In genomic region chr10:78007203-78007602, GRCm38 (mm10) we compare ENCODE assay signal across 10 mouse cellular contexts. TPM values are rescaled to one million over a fixed set of nuclear protein-coding genes. Genes with fewer than 3 reads are reported as not detected.
A peak's percentile ranks its signal among the peaks of the same experiment; 100 is the strongest.
DNase-seq lines count a peak whose midpoint lies in the region; ATAC-seq and TF ChIP-seq lines count a peak whose summit lies in the region.
"Had no signal": no experiment of that assay in that cellular context is flagged by ENCODE, and none has a peak within 500 bp of the region (broad histone marks: within the 10 kb centered on the region; RNA-seq: fewer than 3 reads in every experiment).

No protein-coding gene starts in this region.

- H3K36me3 ChIP-seq in heart, embryonic 16.5 days (ENCODE audit: control insufficient read depth, insufficient read depth), result peaks cover 9% of the 10 kb centered on the region
- H3K36me3 ChIP-seq in embryonic facial prominence, embryonic 11.5 days (replicated peaks; ENCODE audit: control insufficient read depth, insufficient read depth, low read depth, low read length), result no peaks in the 10 kb centered on the region; the same call in 1 of the 2 replicates
- peaks cover 22% of the 10 kb centered on the region for H3K36me3 ChIP-seq in intestine, embryonic 14.5 days (ENCODE audit: control insufficient read depth, insufficient read depth, low read length)
- H3K36me3 ChIP-seq in midbrain, embryonic 13.5 days, result peaks cover 6% of the 10 kb centered on the region

- no peaks in the 10 kb centered on the region for H3K9me3 ChIP-seq in heart, embryonic 16.5 days (replicated peaks; ENCODE audit: control insufficient read depth, low read length)
- no peaks in the 10 kb centered on the region for H3K9me3 ChIP-seq in embryonic facial prominence, embryonic 11.5 days (replicated peaks; ENCODE audit: control insufficient read depth, low read length)
- no peaks in the 10 kb centered on the region for H3K9me3 ChIP-seq in intestine, embryonic 14.5 days (ENCODE audit: control insufficient read depth, low read length)
- H3K9me3 ChIP-seq in midbrain, embryonic 13.5 days, result no peaks in the 10 kb centered on the region

- peak overlapping the region; percentile 96 for H3K9ac ChIP-seq in heart, embryonic 16.5 days (ENCODE audit: low read length)
- H3K9ac ChIP-seq in embryonic facial prominence, embryonic 11.5 days (replicated peaks; ENCODE audit: low read length), result peak overlapping the region; percentile 32
- no peak overlapping the region for H3K9ac ChIP-seq in intestine, embryonic 14.5 days (ENCODE audit: low read length)
- H3K9ac ChIP-seq in midbrain, embryonic 13.5 days (replicated peaks), result peak overlapping the region; percentile 21; the same call in 1 of the 2 replicates

- no peak overlapping the region for H3K4me3 ChIP-seq in heart, embryonic 16.5 days (ENCODE audit: low read length)
- no peak overlapping the region for H3K4me3 ChIP-seq in embryonic facial prominence, embryonic 11.5 days (ENCODE audit: low read depth, low read length)
- peak overlapping the region; percentile 8; the same call in 1 of the 2 replicates for H3K4me3 ChIP-seq in intestine, embryonic 14.5 days (ENCODE audit: low read depth, low read length)
- H3K4me3 ChIP-seq in midbrain, embryonic 13.5 days (replicated peaks), result no peak overlapping the region
- no peak overlapping the region for H3K4me3 ChIP-seq in cerebellum, adult 2 months (replicated peaks; ENCODE audit: insufficient read depth, low read depth, low read length)

- no peak overlapping the region for H3K27ac ChIP-seq in heart, embryonic 16.5 days (ENCODE audit: low read length)
- no peak overlapping the region for H3K27ac ChIP-seq in embryonic facial prominence, embryonic 11.5 days (replicated peaks; ENCODE audit: low read depth, low read length)
- no peak overlapping the region for H3K27ac ChIP-seq in intestine, embryonic 14.5 days (ENCODE audit: low read depth)
- no peak overlapping the region for H3K27ac ChIP-seq in midbrain, embryonic 13.5 days
- H3K27ac ChIP-seq in cerebellum, adult 2 months (ENCODE audit: insufficient read depth, low read length), result no peak overlapping the region

- WGBS in heart, embryonic 16.5 days, result 41% methylated on average over 7 of the region's 7 CpGs
- WGBS in embryonic facial prominence, embryonic 11.5 days, result 37% methylated on average over 7 of the region's 7 CpGs
- 16% methylated on average over 7 of the region's 7 CpGs for WGBS in intestine, embryonic 14.5 days
- 61% methylated on average over 7 of the region's 7 CpGs for WGBS in midbrain, embryonic 13.5 days
- 80% methylated on average over 7 of the region's 7 CpGs for WGBS in cerebellum, adult 2 months

- H3K4me1 ChIP-seq in heart, embryonic 16.5 days (ENCODE audit: control insufficient read depth, insufficient read depth, low read length), result peaks cover 34% of the 10 kb centered on the region
- H3K4me1 ChIP-seq in embryonic facial prominence, embryonic 11.5 days (ENCODE audit: control insufficient read depth, insufficient read depth, low read length), result peaks cover 7% of the 10 kb centered on the region; the same call in 1 of the 2 replicates
- H3K4me1 ChIP-seq in intestine, embryonic 14.5 days (replicated peaks; ENCODE audit: control insufficient read depth, insufficient read depth, low read length), result peaks cover 30% of the 10 kb centered on the region
- H3K4me1 ChIP-seq in midbrain, embryonic 13.5 days (replicated peaks), result peaks cover 36% of the 10 kb centered on the region
- H3K4me1 ChIP-seq in cerebellum, adult 2 months (ENCODE audit: control insufficient read depth, insufficient read depth, low read length), result peaks cover 8% of the 10 kb centered on the region

- peak overlapping the region; percentile 84 for H3K4me2 ChIP-seq in heart, embryonic 16.5 days (ENCODE audit: low read depth, low read length)
- no peak overlapping the region for H3K4me2 ChIP-seq in embryonic facial prominence, embryonic 11.5 days (ENCODE audit: low read depth, low read length)
- H3K4me2 ChIP-seq in intestine, embryonic 14.5 days (ENCODE audit: low read length), result peak overlapping the region; percentile 55
- 0 out of 2 replicates have a peak overlapping the region, but pooled peaks have one; percentile 6 for H3K4me2 ChIP-seq in midbrain, embryonic 13.5 days (replicated peaks)

- no peak for TF ChIP-seq POLR2A in cerebellum, adult 2 months (IDR thresholded peaks at IDR 0.05; ENCODE audit: borderline replicate concordance, insufficient read depth, low read length)

- no peak for TF ChIP-seq CTCF in cerebellum, adult 2 months (IDR thresholded peaks at IDR 0.05; ENCODE audit: borderline replicate concordance, insufficient read depth, low read depth, low read length)

- no peaks in the 10 kb centered on the region for H3K27me3 ChIP-seq in heart, embryonic 16.5 days (ENCODE audit: control insufficient read depth, insufficient read depth, low read length)
- H3K27me3 ChIP-seq in embryonic facial prominence, embryonic 11.5 days (ENCODE audit: control insufficient read depth, insufficient read depth, low read length), result no peaks in the 10 kb centered on the region
- no peaks in the 10 kb centered on the region for H3K27me3 ChIP-seq in intestine, embryonic 14.5 days (replicated peaks; ENCODE audit: control insufficient read depth, insufficient read depth, low read length)
- H3K27me3 ChIP-seq in midbrain, embryonic 13.5 days, result 0 out of 2 replicates have a peak, but pooled peaks cover 2% of the 10 kb centered on the region
- H3K27me3 ChIP-seq in cerebellum, adult 2 months (ENCODE audit: control insufficient read depth, insufficient read depth, low read length), result no peaks in the 10 kb centered on the region

- ATAC-seq in heart, embryonic 16.5 days (replicated peaks; ENCODE audit: extremely low read depth, insufficient read depth, low FRiP score), result no peak
- no peak for ATAC-seq in embryonic facial prominence, embryonic 11.5 days (replicated peaks; ENCODE audit: insufficient number of reproducible peaks, low FRiP score, low TSS enrichment, low read depth)
- ATAC-seq in intestine, embryonic 14.5 days (replicated peaks; ENCODE audit: low FRiP score, low TSS enrichment, low read depth), result no peak
- ATAC-seq in midbrain, embryonic 13.5 days, result no peak
- no peak for ATAC-seq in granulocyte monocyte progenitor cell, adult 5-6 weeks (replicated peaks; ENCODE audit: poor library complexity, severe bottlenecking)

- DNase-seq in heart, adult 18-20 months, result no peak
- DNase-seq in embryonic facial prominence, embryonic 11.5 days (ENCODE audit: low spot score), result no peak
- no peak for DNase-seq in intestine, embryonic 14.5 days (ENCODE audit: low spot score)
- DNase-seq in cerebellum, adult 2 months, result no peak
- no peak for DNase-seq in natural killer cell, adult 2 months (ENCODE audit: low spot score in 2 of 2)
- DNase-seq: cerebellum, postnatal 14 days; left cerebral cortex, postnatal 4 days had no signal

RNA-seq across cellular contexts. Expression of gene Pfkl, which starts 2.7 kb away (rescaled TPM):
- 203 and 219 TPM in 2 replicates for polyA plus RNA-seq in heart, embryonic 16.5 days (2015; fragmentation: Nextera tagmentation; extraction: Ambion mirVana)
- 100 to 1,000 TPM; 114 to 120 TPM for total RNA-seq in heart, adult 18-20 months (2021)
- polyA plus RNA-seq in embryonic facial prominence, embryonic 11.5 days (2014; fragmentation: Nextera tagmentation; extraction: Ambion mirVana), result 108 and 129 TPM in 2 replicates
- polyA plus RNA-seq in intestine, embryonic 14.5 days (2014; fragmentation: Nextera tagmentation; extraction: Ambion mirVana), result 244 and 252 TPM in 2 replicates
- 96.9 and 106 TPM in 2 replicates for polyA plus RNA-seq in midbrain, embryonic 13.5 days (2015; fragmentation: Nextera tagmentation; extraction: Ambion mirVana)
- 30.6 and 39.4 TPM in 2 replicates for total RNA-seq in granulocyte monocyte progenitor cell, adult 5-6 weeks (2014; fragmentation: Nextera tagmentation)
- 39.6 and 43.5 TPM in 2 replicates for total RNA-seq in granulocyte monocyte progenitor cell, adult 5-6 weeks (2017)
- polyA plus RNA-seq in cerebellum, adult 2 months (2012; rRNA removed), result 98.6 and 108 TPM in 2 replicates

RNA-seq across cellular contexts. Expression of gene 1810043G02Rik, which starts 28.9 kb away (rescaled TPM):
- 19.4 and 20.9 TPM in 2 replicates for polyA plus RNA-seq in heart, embryonic 16.5 days (2015; fragmentation: Nextera tagmentation; extraction: Ambion mirVana)
- total RNA-seq in heart, adult 18-20 months (2021), result 1 to 10 TPM; 8.8 to 9.8 TPM
- 25.8 and 27.9 TPM in 2 replicates for polyA plus RNA-seq in embryonic facial prominence, embryonic 11.5 days (2014; fragmentation: Nextera tagmentation; extraction: Ambion mirVana)
- polyA plus RNA-seq in intestine, embryonic 14.5 days (2014; fragmentation: Nextera tagmentation; extraction: Ambion mirVana), result 23.5 and 24.7 TPM in 2 replicates
- polyA plus RNA-seq in midbrain, embryonic 13.5 days (2015; fragmentation: Nextera tagmentation; extraction: Ambion mirVana), result 32.4 and 36.8 TPM in 2 replicates
- 8.8 and 9.1 TPM in 2 replicates for total RNA-seq in granulocyte monocyte progenitor cell, adult 5-6 weeks (2014; fragmentation: Nextera tagmentation)
- total RNA-seq in granulocyte monocyte progenitor cell, adult 5-6 weeks (2017), result 7.4 and 9.9 TPM in 2 replicates
- 69.3 and 74.5 TPM in 2 replicates for polyA plus RNA-seq in cerebellum, adult 2 months (2012; rRNA removed)

RNA-seq across cellular contexts. Expression of gene Dnmt3l, which starts 34.5 kb away (rescaled TPM):
- polyA plus RNA-seq in heart, embryonic 16.5 days (2015; fragmentation: Nextera tagmentation; extraction: Ambion mirVana), result 0.13 TPM in 1 of 2 replicates, not detected in the other
- total RNA-seq in heart, adult 18-20 months (2021), result not detected
- 0.20 TPM in 1 of 2 replicates, not detected in the other for polyA plus RNA-seq in embryonic facial prominence, embryonic 11.5 days (2014; fragmentation: Nextera tagmentation; extraction: Ambion mirVana)
- polyA plus RNA-seq in intestine, embryonic 14.5 days (2014; fragmentation: Nextera tagmentation; extraction: Ambion mirVana), result 0.34 TPM in 1 of 2 replicates, not detected in the other
- polyA plus RNA-seq in midbrain, embryonic 13.5 days (2015; fragmentation: Nextera tagmentation; extraction: Ambion mirVana), result not detected in 2 replicates
- 0.45 TPM in 1 of 2 replicates, not detected in the other for total RNA-seq in granulocyte monocyte progenitor cell, adult 5-6 weeks (2014; fragmentation: Nextera tagmentation)
- 0.67 and 1.6 TPM in 2 replicates for total RNA-seq in granulocyte monocyte progenitor cell, adult 5-6 weeks (2017)
- polyA plus RNA-seq in cerebellum, adult 2 months (2012; rRNA removed), result 0.46 and 1.8 TPM in 2 replicates
- total RNA-seq: left cerebral cortex, postnatal 4 days had no signal

RNA-seq across cellular contexts. Expression of gene Aire, which starts 36.2 kb away (rescaled TPM):
- polyA plus RNA-seq in heart, embryonic 16.5 days (2015; fragmentation: Nextera tagmentation; extraction: Ambion mirVana), result 1.3 and 3.0 TPM in 2 replicates
- total RNA-seq in heart, adult 18-20 months (2021), result not detected
- 0.11 TPM in 1 of 2 replicates, not detected in the other for polyA plus RNA-seq in embryonic facial prominence, embryonic 11.5 days (2014; fragmentation: Nextera tagmentation; extraction: Ambion mirVana)
- 0.15 and 0.31 TPM in 2 replicates for polyA plus RNA-seq in intestine, embryonic 14.5 days (2014; fragmentation: Nextera tagmentation; extraction: Ambion mirVana)
- 0.10 and 0.24 TPM in 2 replicates for polyA plus RNA-seq in midbrain, embryonic 13.5 days (2015; fragmentation: Nextera tagmentation; extraction: Ambion mirVana)
- 1.0 TPM in 1 of 2 replicates, not detected in the other for total RNA-seq in granulocyte monocyte progenitor cell, adult 5-6 weeks (2014; fragmentation: Nextera tagmentation)
- not detected in 2 replicates for total RNA-seq in granulocyte monocyte progenitor cell, adult 5-6 weeks (2017)
- 0.08 and 0.16 TPM in 2 replicates for polyA plus RNA-seq in cerebellum, adult 2 months (2012; rRNA removed)

RNA-seq across cellular contexts. Expression of gene Trpm2, which starts 36.8 kb away (rescaled TPM):
- polyA plus RNA-seq in heart, embryonic 16.5 days (2015; fragmentation: Nextera tagmentation; extraction: Ambion mirVana), result 2.6 and 3.4 TPM in 2 replicates
- total RNA-seq in heart, adult 18-20 months (2021), result 1 to 10 TPM in 1 of 2 experiments, under 1 TPM in 1; 0.99 to 1.5 TPM
- 0.43 and 0.86 TPM in 2 replicates for polyA plus RNA-seq in embryonic facial prominence, embryonic 11.5 days (2014; fragmentation: Nextera tagmentation; extraction: Ambion mirVana)
- polyA plus RNA-seq in intestine, embryonic 14.5 days (2014; fragmentation: Nextera tagmentation; extraction: Ambion mirVana), result 0.42 and 1.2 TPM in 2 replicates
- 2.7 and 3.3 TPM in 2 replicates for polyA plus RNA-seq in midbrain, embryonic 13.5 days (2015; fragmentation: Nextera tagmentation; extraction: Ambion mirVana)
- 1.9 and 9.1 TPM in 2 replicates for total RNA-seq in granulocyte monocyte progenitor cell, adult 5-6 weeks (2014; fragmentation: Nextera tagmentation)
- total RNA-seq in granulocyte monocyte progenitor cell, adult 5-6 weeks (2017), result 1.9 and 3.6 TPM in 2 replicates
- 29.8 and 32.5 TPM in 2 replicates for polyA plus RNA-seq in cerebellum, adult 2 months (2012; rRNA removed)
